Mouse (Mus musculus) G1E (cell line): ENCODE measurements around the gene Batf3.

ENCODE experiments used
- CTCF ChIP-seq: IDR thresholded peaks from 2 replicates; pipeline ENCODE4 v1.5.1; 2012; ENCODE audit warnings: low read depth, low read length, inconsistent platforms, mixed read lengths
- GATA1 ChIP-seq: IDR thresholded peaks from 2 replicates; pipeline ENCODE4 v1.6.1; 2012; ENCODE audit warnings: borderline replicate concordance, low read length, inconsistent platforms, mixed read lengths
- POLR2AphosphoS5 ChIP-seq: IDR thresholded peaks from 2 replicates; pipeline ENCODE4 v1.6.1; 2012; ENCODE audit warnings: low read depth, low read length, inconsistent platforms; ENCODE audit not compliant: insufficient replicate concordance
- TAL1 ChIP-seq: conservative IDR thresholded peaks from 2 replicates; pipeline ENCODE4 v1.6.1; 2012; ENCODE audit warnings: low read depth, low read length, inconsistent platforms, mixed read lengths

GRCm38 (mm10) chr1:191089355-191089754 is 8.3 kb upstream of the Batf3 start:
- no peak for TF ChIP-seq CTCF
- TF ChIP-seq POLR2AphosphoS5: no peak
- peak; percentile 39; the same call in 1 of the 2 replicates for TF ChIP-seq TAL1
- TF ChIP-seq GATA1: no peak
